Mouse (Mus musculus) hindlimb bud, embryonic 11.5 days (tissue): ENCODE measurements around the gene Cbx4.

ENCODE experiments used
- DNase-seq: peaks from one replicate; pipeline ENCODE4 v3.0.0-alpha.2; 2012; ENCODE audit warnings: low read depth, low spot score; ENCODE audit errors: extremely low spot score

Cbx4 gene

DNA sequence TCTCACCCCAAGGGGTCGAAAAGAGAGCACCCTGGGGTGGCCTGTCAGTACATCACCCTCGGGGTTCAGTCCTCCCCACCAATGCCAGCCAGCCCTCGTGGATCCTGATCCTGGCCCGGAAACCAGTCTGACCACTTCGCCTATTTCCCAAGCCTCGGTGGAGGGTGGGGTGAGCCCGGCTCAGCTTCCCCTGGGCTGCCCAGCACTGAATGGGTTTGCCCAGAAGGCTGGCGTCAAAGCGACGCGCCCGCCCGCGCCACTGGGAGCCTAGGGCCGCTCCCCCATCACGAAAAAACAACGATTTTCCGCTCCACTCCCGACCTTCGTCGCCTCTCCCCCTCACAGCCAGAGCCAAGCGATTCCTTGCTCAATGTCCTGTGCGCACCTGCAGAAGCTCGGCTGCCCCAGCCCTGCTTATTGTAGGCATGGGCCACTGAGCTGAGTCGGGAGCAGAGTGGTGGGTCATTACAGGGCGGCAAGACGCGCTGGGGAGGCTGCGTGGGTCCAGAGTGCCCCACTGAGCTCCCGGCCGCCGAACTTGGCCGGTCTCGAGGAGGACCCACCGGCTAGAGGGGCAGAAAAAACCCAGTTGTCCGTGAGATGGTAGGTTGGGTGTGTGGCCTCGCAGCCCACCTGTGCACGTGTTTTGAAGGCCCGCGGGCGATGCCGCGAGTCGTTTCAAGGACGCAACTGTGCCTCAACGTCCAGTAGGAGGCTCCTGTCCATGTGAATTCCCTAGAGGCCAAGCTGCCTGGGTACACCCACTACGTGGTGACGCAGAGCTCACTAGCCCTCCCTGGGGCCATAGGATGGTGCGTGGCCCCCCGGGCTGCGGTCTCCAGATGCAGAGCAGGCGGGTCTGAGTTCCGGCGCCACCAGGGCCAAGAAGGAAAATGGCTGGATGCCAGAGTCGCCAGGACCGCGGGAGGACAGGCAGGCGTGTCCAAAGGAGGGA is 27.7 kb downstream of the Cbx4 start:
- no peak for DNase-seq

DNA sequence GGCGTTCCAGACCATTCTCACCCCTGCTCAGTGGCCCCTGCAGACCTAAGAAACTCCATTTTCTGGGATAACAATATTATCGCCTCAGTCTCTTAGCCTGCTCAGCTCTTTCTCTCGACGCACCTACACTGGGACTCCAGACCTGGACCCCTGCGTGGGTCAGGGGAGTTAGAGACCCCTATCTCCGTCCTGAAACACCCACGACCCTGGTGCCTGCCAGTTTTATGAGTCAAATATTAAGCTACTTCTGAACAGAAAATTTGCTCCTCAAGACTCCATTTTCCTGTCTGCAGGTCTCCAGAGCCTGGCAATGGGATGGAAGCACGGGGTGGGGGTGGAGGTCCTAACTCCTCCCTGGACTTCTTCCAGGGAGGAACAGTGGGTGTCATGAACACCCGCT is 28.7 kb downstream of the Cbx4 start:
- no peak for DNase-seq

DNA sequence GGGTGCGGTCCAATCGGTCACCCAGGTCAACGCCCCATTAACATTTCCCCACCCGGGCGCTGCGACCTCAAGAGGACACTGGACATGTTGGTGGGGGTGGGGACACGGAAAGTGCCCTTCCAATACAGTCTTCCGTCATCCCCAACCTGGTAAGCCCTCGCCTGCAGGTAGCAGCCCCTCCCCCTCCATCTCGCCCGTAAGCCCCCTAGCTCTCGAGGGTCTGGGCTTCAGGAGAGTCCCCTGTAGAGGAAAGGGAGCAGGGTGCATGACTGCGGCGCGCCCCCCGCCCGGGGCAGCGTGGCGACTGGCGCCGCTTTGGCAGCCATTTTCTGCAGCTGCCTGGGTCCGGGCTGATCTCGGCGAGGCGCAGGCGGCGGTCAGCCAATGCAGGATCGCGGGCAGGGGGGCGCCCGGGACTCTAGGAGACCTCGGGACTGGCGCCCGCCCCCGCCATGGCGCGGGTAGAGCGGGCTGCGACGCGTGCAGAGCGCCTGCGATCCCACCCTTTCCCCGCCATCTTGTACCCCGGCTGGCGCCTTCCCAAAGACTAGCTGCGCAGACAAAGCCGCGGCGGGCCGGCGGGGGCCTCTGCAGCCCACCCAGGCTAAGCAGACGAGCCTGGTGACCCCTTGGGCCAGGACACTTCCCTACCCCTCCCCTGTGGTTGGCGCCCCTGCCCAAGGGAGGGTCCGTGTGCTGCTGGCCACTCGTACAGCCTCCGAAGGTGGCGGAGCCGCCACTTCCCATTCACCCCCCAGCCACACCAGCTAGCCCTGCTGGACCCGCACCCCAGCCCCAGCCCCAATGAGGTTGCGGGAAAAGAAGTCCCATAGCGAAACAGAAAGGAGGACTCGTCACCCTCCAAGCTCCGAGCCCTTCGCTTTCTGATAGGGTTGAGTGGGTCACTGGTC is 29.5 kb downstream of the Cbx4 start:
- DNase-seq, result no peak

DNA sequence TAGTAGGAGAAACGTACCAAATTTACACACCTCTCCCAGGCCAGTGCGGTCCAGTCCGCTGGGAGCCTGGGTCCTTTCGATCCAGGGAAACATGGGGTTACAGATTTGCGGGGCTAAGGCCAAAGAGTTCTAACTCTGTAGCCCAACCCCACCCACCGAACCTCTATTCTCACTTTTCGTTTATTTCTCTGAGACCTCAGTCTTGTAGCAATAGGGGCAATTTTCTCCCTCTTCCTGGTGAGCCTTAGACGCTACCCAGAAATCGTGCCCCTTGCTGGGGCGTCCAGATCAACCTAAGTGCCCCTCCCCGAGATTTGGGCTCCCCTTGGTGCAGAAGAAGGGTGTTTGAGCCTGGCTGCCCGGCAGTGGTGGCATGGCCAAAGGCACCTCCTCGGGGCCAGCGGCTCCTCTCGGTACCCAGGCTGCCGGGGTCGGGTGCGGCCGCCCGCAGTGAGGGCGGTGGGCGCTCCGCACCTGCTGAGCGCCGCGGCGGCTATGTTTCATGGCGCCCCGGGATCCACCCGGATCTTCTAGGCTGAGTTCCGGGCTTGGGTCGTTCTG is 30.4 kb downstream of the Cbx4 start:
- DNase-seq, result no peak

DNA sequence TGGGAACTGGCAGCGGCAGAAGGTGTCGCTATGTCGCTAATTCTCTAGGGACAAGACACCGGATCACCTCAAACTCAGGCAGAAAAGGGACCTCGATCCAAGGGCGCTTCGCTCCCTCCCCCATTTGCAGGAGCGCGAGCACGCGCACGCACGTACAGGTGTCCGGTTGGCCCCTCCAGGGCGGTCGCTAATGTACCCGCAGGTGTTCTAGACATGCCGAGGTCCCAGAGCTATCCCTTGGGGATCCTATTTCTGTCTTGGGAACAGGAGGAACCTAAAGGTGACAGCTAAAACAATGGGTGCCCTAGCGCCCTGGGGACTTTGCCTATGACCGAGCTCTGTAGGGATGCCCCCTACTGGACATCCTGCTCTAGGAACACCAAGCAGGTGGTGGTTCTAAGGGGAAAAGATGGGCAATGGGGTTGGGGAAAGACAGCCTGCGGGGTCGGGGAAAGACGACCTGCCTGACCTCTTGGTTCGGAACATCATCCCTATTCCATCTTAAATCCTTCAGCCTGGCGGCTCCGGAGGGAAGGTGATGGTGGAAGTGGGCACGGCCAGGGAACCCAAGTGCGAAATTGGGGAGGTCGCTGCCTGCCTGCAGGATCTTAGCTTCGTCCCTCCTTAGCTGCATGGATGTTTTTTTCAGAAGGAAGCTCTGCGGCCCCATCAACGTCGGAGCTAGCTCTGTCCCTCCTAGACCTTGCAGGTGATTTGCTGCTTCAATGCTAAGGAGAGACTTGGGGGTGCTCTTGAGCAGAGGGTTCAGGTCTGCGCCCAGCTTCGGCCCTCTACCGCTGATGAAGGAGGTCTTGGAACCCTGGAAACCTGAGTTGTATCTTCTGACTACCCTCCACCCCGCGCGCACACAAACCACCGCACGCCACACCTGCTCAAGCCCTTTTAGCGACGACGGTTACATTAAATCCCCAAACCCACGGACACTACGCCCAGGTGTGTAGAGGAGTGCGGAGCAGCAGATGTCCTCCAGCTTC is 31.4 kb downstream of the Cbx4 start:
- no peak for DNase-seq

DNA sequence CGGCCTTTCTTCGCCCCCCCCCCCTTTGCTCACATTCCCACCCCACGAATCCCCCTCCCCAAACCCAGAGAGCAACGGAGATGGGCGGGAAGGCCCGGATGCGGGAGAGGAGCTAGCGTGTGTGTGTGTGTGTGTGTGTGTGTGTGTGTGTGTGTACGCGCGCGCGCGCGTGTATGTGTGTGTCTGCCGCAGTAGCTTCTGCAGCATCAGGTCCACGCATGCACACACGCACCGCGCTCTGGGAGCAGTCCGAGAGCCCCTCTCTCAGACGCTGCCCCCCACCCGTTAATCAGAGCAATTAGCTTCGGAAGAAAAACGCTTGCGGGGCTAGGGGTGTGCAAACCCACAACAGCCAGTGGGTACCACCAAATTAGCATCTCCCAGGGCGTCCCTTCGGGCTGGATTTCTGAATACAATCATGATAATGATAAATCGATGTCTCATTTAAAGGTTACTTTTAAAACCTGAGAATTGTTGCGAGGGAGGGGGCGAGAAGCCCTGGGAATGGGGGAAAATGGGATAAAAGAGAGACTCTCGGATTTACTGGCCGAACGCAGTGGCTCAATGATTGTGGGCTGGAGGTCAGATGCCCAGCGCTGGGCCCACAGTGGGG is 32.2 kb downstream of the Cbx4 start:
- no peak for DNase-seq

DNA sequence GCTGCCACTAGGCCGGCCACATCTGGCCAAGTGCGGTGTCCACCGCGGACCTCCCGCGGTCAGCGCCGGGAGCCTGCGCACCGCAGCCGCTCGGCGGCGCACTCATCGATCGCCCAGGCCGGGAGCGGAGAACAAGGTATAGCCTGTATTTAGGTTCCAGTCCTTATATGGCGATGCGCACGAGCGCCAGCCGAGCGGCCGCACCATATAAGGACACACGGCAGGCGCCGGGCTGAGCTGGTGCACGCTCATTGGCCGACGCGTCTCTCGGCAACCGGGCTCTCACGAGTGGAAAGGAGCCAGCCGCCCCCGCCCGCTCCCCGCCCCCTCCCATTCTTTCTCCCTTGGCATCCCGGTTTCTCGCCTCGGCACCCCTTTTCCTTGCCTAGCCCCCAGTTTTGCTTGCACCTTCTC is 32.8 kb downstream of the Cbx4 start:
- DNase-seq, result no peak

DNA sequence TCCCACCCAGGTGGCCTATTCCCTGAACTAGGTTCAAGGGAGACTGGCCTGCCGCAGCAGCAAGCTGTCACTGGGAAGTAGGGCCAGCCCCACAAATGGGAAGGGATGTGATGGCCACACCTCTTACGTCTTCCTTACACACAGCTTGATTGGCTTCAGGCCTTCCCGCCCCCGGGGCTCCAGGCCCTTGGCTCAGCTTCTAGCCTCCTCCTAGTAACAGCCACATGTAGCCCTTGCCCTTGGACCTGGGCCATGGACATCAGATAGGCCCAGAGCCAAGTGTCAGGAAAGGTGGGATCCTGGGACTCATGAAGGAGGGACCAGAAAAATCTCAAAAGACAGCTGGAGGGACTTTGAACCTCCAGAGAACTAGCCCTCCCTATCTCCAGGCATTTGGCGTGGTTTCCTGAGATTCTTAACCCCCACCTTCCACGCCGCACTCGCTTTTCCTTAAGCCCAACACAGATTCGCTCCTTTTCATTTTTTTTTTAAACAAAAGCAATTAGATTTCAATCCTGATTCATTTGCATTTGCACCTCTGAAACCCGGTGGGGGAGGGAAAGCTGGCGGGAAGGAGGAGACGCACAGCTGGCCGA is 33.3 kb downstream of the Cbx4 start:
- no peak for DNase-seq

DNA sequence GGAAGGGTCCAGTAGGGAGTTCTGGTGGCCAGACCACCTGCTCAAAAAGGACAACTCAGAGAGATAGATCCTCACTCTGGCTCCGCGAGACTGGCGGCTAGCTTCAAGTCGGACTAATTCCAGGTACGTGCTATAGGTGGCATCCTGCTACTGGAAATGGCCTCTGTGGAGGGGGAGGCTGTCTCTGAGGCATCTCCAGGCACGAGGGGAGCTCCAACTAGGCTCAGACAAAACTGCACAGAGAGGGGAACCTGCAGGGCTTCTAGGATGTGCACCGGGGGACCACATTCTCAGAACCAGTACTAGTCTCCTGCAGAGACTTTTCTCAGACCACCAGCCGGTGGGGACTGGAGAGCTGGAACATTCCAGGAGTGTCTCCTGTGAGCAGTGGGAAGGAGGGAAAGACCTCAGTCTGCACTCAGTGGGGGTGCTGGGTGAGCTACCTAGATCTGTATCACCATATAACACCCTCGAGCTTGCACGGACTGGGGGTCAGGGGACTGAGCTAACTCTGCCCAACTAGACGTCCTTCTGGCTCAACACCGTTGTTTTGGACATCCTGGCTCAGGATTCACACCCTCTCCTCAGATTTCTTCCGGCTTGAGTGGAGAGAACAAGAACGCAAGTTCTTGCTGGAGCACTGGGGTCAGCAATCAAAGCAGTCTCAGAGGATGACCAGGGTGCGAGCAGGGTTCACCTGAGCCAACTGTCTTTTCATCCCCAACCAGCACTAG is 33.9 kb downstream of the Cbx4 start:
- DNase-seq, result no peak

DNA sequence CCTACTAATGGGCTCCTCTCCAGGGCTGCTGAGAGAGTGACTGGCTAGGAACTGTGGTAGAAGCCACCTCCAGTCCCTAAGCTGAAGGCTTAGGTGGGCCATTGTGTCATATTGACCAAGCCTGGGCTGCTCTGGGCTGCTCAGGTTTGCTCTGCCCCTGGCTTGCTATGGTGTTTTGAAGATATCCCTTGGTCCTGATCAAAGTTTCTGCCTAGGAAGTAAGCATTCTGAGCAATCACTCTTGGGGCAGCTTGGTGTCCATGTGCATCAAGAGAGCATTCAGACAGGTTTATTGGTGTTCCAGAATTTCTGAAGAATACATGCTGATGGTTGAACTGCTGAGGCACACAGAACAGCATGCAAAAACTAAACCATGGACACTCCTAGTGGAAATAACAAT is 34.6 kb downstream of the Cbx4 start:
- no peak for DNase-seq

DNA sequence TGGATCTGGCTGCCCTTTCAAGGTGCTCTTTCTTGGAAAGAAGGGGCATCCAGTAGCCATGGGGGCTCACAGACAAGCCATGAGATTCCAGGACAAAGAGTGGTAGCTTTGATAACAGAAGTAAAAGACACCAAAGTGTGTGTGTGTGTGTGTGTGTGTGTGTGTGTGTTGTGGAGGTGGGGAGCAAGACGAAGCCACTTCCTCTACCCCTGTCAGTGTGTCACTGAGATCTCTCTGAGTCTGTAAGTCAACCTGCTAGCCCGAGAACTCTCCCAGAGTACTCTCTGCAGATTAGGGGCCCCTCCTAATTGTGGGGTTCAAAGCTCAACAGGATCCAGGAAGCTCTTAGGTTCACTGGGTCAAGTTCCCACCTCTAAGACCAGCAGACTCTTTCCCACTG is 35.7 kb downstream of the Cbx4 start:
- DNase-seq, result no peak

DNA sequence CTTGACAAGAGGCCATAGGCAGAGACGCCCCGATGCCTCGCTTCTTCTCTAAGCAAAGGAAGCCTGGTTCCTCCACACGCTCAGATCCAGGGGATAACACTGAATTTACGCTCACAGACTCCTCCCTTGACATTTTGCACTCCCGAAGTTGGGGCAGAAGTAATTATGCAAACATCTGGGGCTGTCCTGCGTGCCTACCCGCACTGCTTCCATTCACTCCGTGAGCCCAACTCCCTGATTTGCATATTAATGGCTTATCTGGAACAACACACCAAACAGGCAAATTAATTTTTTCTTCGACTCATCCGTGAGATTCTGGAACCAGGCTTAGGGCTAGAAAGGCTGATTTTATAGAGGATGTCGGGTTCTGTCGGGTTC is 37.9 kb downstream of the Cbx4 start:
- DNase-seq, result no peak

DNA sequence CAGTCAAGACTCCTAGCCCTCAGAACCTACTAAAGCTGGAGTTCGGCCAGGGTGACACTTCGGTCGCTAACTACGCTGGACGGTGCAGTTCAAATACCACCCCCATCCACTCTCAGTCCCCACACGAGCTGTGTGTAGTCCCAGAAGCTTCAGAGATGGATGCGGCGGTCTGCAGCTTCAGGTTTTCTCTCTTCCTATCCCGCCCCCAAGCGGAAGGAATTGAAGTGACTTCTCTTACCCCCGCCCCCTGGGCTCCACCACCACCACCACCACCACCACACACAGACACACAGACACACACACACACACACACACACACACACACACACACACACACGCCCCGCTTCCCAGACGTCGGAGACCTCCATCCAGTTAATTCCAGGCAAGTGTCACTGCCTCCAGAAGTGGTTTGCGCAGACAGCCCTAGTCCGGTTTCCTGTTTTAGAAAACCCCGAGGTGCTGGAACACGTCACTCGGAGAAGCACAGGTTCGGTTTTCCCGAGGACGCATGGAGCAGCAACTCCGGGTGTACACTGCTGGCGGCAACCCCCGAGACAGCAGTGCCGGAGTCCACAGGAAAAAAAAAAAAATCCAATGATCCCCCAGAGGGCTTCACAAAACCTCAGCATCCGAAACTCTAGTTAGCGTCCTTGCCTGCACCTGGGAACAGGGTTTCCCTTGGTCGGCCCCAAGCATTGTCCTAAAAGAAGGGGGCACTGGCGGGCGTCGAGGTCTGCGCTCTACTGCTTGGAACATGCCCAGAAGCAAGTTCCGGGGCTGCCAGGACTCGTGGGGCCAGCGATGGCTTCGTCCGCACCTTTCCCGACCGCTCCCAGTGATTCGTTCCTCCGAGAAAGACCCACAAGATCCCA is 38.5 kb downstream of the Cbx4 start:
- DNase-seq, result no peak

DNA sequence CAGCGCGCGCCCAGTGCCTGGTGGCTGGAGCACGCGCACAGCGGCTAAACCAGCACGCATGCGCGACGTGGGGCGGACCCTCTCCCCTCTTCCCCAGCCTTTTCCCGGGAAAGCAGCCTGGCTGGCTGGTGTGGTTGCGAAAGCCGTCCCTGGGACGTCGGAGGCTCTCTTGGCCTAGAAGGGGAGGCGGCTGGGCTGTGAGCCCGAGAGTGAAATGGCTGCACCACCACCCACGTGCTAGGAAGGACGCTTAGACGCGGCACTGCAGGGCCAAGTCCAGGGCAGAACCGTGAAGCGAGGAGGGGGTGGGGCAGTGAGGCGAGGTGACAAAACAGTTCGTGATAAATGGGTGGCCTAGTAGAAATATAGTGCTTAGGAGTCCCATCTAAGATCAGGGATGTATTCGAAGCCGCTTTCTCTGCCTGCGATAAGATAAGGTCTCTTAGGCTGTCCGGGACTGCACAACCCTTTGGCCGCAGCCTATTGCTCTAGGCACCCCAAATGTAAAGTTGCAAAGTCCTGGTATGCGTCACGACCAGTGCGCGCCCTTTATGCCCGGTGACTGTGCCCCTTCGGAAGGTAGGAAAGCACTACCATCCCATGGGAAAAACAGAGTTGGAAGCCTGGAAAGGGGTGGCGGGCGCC is 39.3 kb downstream of the Cbx4 start:
- no peak for DNase-seq

DNA sequence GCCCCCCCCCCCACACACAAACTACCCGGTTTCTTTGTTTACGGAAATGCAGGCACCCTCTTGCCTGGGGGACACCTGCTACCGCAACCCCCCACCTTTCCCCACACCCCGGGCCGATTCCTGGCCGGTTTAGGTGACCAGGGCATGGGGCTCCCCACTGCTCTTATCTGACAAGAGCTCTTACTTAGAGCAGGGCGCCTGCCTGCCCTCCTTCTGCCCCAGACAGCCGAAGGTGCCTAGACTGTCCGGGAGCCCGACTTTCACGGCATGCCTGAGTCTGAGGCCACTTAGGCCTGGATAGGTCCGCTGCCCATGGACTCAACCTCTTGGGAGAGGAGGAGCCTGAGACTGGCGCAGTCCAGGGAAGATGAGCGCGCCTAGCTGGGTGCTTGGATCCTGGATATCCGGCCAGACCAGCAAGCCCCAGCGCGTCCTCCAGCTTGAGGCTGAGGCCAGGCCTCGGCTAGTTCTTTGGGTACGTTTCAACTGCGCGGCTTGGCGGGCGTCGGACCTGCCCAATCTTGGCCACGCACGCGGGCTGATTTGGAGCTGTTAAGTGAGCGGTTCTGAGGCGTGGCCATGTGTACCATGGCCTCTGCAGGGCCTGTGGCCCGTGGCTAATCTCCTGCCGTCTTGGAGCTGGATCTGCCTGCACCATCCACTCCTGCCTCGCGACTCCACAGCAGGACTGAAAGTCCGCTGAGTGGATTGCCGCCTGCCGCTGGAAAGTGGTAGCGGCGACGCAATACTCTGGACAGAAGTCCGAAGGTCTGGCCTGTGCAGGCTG is 41.3 kb downstream of the Cbx4 start:
- no peak for DNase-seq

DNA sequence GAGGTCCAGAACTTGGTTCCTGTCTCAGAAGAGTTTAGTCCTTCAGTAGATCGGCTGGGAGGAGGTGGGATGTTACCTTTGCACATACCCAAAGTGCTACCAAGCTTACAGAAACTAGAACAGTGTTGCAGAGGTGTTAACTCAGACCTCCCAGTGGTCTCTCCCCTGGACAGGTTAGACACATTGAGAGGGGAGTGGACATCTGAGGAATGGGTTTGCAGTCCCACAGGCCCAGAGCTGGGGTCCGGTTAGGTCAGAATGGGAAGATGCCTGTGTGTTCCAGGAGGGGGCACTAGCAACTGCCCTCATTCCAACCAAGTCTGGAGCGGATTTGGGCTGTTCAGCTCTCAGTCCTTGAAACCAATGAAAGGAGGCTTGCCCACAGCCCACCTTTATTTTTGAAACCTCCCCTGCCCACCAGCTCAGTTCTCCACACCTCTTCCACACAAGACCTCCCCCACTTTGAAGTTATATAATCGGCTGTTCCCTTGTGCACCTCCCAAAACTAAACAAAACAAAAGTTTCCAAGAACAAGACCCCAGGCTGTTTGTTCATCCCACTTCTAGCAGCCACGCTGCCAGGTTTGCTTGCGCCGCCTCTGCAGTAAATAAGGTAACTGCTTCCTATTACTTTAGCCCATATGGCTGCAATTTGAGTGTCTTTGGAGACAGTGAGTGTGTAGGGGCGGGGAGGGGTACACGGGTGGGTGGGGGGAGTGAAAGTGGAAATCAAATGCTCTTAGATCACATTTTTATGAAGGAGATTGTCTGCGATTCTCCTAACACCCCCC is 42.1 kb downstream of the Cbx4 start:
- DNase-seq, result no peak
